Mouse (Mus musculus) gastrocnemius, postnatal 10 days (tissue): Measurements from ENCODE around the gene Clic5. TPM values are rescaled to one million over a fixed set of nuclear protein-coding genes. Genes with fewer than 3 reads are reported as not detected.

ENCODE experiments used
- DNase-seq: peaks from one replicate; pipeline ENCODE4 v3.0.0; 2021; ENCODE audit warnings: mixed read lengths
- total RNA-seq, 2 experiments: library from RNA; stranded (reverse); gene quantifications; 2 replicates each; pipeline ENCODE4 v1.2.3; 2021

Clic5 gene
- total RNA-seq, 2 experiments from 2014 or later, result 76.5 TPM

DNA sequence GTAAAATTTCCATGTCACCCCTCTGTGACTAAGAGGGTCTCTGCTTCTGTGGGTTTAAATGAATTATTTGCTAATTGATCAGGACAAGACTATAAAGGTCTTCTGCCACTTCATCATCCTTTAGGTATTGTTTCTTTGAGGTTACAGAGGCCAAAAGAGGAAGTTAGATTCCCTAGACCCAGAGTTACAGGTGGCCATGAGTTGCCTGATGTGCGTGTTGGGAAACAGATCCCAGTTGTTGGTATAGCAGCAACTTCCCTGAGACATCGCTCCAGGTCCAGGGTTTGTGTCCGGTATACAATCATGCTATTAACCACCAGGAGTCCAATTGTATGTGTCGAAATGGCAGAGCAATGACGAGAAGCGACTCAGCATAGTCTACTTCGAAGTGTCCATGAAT is 81.7 kb downstream of the Clic5 start:
- DNase-seq, result no peak

DNA sequence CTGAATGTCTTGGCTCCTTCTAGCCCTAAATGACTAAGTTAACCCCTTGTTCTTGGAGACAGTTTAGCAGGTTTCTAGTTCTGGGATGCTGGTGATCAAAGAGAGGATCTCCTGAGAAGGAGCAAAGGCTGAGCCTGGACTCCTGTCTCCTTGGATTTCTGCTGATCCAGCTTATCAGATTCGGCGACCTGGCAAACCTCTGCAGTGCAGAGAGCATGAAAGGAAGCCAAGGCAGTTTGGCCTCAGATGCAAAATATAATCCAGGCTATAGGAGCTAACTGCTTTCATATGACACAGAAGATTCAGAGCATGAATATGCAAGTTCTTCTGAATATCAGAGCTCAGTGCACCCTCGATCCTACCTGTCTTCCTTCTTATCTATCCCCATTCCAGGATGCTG is 83.0 kb downstream of the Clic5 start:
- DNase-seq, result no peak

DNA sequence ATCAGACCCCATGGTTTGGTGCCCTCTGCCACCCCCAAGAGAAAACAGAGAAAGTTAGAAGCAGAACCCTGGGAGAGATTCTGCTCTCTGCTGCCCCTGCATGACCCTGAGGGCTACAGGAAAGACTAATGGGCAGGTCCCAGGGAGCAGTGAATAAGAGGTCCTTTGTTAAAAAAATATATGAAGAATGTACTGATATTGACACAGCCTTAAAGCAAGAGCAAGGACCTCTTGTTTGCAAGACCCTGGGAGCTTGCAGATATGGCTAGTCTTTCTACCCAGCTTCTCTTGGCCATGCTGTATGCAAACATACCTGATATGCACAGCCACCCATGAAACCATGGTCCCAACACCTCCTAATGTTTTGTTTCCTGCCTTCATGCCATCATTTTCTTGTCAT is 86.4 kb downstream of the Clic5 start:
- no peak for DNase-seq

DNA sequence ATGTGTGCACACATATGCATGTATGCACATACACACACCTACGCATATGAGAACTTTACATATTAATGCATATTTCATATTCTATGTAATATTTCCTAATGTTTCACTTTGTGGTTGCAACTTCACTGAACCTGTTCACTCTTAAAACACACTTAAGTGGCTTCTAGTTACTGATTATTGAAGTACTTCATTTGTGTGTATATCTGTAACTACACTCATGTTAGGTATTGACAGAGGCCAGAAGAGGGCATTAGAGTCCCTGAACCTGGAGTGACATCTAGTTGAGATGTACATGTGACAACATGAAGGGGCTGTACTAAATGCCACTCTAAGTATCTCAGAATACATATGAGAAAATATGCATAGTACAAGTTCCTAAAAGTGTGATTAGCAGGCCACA is 99.9 kb downstream of the Clic5 start:
- DNase-seq, result no peak

DNA sequence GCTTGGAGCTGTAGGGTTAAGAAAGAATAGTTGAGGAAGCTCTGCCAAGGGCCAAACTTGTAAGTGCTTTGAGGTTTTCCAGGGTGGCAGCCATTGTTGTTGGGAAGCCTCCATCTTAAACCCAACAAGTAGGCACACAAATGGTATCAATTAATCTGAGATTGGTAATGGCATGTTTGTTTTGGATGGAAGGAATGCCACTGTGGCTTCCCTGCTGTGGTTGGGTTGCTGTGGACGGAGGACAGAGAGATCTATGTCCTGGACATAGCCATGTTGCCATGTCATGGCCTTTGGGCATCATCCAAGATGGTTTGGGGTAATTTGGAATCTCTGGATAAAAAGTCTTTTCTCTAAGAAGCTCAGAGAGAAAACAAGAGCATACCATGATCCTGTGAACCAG is 108.8 kb downstream of the Clic5 start:
- DNase-seq, result no peak

DNA sequence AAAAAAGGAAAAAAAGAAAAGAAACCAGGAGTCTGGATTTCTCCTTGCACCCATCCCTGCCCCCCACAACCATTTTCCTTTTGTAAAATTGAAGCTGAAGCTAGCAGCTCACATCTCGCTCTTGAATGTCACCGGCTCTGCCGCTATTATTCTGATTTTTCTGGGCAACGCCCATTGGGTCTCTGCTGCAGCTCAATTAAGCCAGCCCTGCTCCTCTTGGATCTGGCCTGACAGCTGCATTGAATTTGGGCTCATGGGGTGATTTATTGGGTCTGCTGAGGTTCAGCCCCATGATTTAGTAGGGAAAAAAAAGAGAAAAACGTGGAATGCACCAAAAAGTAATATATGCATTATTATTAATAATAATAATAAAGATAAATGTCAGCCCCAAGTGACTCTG is 111.9 kb downstream of the Clic5 start:
- DNase-seq, result no peak

DNA sequence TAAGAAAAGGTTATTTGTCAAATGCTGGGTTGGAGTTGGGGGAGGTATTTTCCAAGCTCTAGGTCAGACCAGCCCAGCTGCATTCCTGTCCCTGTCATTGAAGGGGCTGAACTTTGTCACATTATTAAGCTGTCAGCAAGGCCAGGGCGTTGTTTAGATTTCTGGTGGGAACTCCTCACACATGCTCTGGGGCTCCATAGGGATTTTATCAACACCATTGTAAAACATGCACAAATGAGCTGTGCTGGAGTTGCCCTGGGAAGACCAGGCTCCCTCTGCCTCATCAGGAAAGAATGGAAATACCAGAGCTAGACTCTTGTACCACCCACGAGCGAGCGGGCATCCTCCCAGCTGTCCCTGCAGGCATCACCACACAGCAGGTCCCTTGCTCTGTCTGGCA is 112.3 kb downstream of the Clic5 start:
- no peak for DNase-seq

DNA sequence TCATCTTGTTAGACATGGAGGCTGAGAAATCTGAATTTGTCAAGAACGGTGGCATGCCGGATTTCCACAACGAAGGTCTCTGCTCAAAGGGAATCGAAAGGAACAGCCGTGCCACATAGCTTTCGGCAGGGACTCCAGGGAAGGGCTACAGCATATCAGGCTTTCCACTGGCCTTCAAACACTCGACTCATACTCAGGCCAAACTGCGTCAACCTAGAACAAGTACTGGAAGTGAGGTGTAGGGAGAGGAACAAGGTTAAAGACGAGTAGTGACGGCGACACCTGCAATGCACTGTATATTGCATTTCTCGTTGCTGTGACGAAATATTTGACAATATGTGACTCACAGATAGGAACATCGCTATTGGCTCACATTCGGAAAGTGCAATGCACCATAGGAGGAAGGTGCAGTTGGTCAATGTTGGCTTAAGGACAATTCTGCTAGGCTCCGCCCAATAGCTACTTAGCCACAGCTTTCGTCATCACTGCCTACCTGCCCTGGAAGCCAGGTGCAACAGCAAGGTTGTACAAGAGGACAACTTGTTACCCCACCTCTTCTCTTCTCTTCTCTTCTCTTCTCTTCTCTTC is 112.9 kb downstream of the Clic5 start:
- DNase-seq, result no peak

DNA sequence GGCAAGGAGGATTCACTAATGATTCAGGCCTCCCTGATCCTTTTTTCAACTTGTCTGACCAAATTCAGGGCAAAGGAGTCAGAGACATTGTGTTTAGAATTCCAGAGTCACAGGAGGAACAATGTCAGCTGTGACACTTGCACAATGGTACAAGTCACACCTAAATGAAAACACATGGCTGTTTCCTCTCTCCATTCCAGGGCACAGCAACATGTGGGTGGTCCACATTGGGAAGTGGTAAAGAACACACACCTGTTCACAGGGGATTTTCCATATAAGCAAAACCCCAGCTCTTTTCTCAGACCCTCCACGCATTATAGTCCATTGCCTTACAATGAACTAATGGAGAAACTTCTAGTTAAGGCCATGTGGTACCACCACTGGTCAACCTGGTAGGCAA is 115.7 kb downstream of the Clic5 start:
- no peak for DNase-seq

DNA sequence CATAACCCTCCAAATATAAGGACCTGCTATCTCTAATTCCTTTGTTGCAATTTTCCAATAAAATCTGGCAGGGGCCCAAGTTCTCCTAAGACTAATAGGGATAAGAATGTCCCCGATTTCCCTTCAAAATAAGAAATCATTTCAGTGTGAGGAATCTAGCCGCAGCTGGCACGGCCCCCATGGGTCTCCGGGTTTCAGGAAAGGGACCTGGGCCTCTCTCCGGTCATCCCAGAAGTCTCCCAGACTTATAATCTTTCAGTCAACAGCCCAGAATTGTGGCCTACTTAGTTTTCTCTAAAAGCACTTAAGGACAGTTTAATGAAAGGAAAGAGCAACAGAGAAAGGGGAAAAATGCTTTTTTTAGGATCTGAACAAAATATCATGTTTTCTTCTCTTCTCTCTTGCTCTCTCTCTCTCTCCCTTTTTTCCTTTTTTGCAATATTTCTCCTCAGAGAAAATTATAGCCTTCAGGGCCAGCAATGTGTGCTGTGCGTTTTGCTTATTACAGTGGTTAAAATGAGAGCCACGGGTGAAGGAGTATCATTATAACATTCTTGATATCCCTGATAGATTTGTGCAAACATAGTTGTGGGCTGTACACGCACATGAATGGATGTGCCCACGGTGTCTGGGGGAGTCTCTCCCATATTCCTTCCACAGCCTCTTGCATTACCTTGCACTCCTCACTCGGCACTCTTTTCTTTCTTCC is 121.7 kb downstream of the Clic5 start:
- peak; percentile 10 for DNase-seq

DNA sequence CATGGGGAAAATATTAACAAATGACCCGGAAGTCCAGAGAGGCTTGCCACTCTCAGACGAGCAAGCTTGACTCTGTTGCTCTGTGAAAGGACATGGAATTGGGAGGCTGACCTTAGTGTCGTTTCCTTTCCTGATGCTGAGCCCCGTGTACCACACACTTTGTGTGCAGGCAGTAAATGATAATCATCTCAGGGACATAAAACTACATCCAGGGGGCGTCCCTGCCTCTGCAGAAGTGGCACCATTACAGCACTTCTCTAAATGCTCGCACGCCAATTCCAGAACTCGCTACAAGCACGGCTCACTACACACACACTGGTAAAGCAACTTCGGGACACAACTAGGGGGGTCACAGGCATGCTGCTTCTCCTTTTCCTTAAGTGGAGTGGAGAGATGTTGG is 136.9 kb downstream of the Clic5 start:
- no peak for DNase-seq

DNA sequence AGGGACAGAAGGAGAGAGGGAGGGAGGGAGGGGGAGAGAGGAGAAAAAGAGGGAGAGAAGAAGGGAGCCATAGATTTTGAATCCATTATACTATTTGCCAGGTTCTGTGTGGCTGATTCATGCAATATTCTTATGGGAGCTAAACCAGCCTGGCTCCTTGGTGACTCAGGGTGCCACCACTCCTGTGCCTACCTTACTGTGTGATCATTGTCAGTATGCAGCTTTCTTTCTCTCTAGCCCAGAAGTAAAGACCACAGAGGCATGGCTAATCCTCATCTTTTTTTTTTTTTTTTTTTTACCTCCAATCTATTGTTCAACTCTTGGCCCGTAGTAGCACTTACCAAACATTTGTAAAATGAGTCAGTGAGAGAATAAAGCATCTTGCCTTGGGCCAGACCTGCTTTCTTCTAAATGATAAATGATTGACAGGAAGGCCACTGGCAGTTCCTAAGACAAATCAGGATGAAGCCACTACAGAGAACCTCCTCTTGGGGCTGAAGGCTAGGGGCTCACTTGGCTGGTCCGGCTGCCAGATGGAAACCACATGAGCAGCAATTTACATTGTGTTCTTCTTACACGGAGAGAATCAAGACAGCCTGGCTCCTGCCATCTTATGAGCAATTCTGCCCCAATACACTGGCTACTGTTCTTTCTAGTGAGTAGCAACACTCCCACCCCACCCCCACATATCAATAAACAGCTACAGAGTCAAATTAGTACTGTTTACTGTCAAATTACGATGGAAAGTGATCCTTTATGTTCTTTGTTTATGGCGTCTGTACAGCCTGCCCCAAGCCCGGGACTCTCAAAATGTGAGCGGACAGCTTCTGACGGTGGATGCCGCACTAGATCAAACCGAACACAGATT is 139.1 kb downstream of the Clic5 start:
- no peak for DNase-seq

DNA sequence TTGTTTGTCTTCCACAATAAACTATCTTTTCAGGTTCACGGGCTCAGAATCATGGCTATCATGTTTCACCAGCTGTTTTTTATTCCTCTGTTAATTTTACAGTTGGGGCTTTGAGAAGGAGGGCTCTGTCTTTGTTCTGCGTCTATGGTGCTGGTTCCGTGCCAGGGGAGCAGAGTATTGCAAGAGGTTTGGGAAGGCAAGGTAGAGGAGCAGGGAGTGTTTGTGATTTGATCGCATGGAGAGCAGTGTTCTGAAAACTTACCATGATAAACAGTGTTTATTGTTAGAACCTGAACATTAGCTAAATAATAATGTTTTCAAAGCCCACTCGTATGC is 139.7 kb downstream of the Clic5 start:
- DNase-seq, result peak; percentile 11

Other genes starting within 250 kb of the Clic5 start
- gene Enpp5, start 109.8 kb upstream of the Clic5 start, total RNA-seq, result 1 to 10 TPM; 5.9 to 7.0 TPM
- gene Enpp4, start 82.8 kb upstream of the Clic5 start, total RNA-seq, result 10 to 100 TPM; 13.8 to 14.5 TPM